1 mouse cellular context compared by ENCODE assay signal in the genomic region with DNA sequence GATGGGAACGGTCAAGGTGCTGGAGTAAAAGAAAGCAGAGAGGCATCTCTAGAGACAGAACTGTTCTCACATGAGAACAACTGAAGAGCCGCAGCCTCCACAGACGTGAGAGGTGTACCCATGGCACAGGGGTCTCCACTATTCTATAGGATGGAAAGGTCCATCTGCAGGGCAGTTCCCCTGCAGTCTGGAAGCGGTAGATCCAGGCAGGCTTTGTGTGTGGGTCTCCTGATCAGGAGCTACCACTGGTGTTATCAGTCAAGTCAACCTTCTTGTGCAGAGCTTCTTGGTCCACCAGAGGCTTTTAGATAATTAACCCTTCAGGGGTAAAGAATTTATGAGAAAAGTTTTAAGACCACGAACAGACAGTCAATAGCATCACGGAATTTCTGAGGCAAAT.
TF ChIP-seq lines count a peak whose summit lies in the region.

No protein-coding gene starts in this region.

TF ChIP-seq in MEL, 35 proteins besides CTCF, POLR2A, EP300 and RAD21:
- TF ChIP-seq USF2 (IDR thresholded peaks at IDR 0.05; ENCODE audit: borderline replicate concordance in 1 of 2, insufficient read depth in 1 of 2, low read depth in 1 of 2, low read length in 2 of 2) (no peak), GATA1 (IDR thresholded peaks at IDR 0.05; ENCODE audit: low read depth, low read length) (0 out of 2 replicates have a peak, but pooled peaks have one; percentile 13)
